Mouse (Mus musculus) neural tube, embryonic 11.5 days (tissue): ENCODE measurements around the gene Wdr83. TPM values are rescaled to one million over a fixed set of nuclear protein-coding genes. Genes with fewer than 3 reads are reported as not detected.
"Not testable (repeated sequence)": the region's sequence is repeated elsewhere in the genome, so short reads cannot be mapped to it uniquely, and the experiment has no call there.

ENCODE experiments used
- ATAC-seq: fragments of 200-750 bp; cut with Nextera tagmentation; 2 replicates; pipeline ENCODE4 v1.8.0; 2017; ENCODE audit warnings: moderate number of reproducible peaks, mild to moderate bottlenecking, moderate TSS enrichment, moderate library complexity; ENCODE audit not compliant: insufficient read depth, low FRiP score, low TSS enrichment
- DNase-seq: peaks from one replicate; pipeline ENCODE4 v3.0.0-alpha.2; 2015; ENCODE audit warnings: low spot score
- H3K27ac ChIP-seq: fragments of 300-500 bp; sonication (generic); 2 replicates; pipeline ENCODE4 v1.5.1; 2014; ENCODE audit warnings: low read depth, mild to moderate bottlenecking, low read length
- H3K27me3 ChIP-seq: fragments of 300-500 bp; sonication (generic); 2 replicates; pipeline ENCODE4 v1.6.1; 2014; ENCODE audit warnings: mild to moderate bottlenecking, low read length, mixed read lengths; ENCODE audit not compliant: control insufficient read depth, insufficient read depth
- H3K36me3 ChIP-seq: fragments of 300-500 bp; sonication (generic); 2 replicates; pipeline ENCODE4 v1.6.1; 2014; ENCODE audit warnings: mild to moderate bottlenecking, low read length, moderate library complexity, mixed read lengths; ENCODE audit not compliant: control insufficient read depth, insufficient read depth
- H3K4me1 ChIP-seq: fragments of 300-500 bp; sonication (generic); 2 replicates; pipeline ENCODE4 v1.6.1; 2014; ENCODE audit warnings: low read length, mixed read lengths; ENCODE audit not compliant: control insufficient read depth, insufficient read depth
- H3K4me2 ChIP-seq: fragments of 300-500 bp; sonication (generic); 2 replicates; pipeline ENCODE4 v1.6.1; 2014; ENCODE audit warnings: low read depth, mild to moderate bottlenecking, moderate library complexity
- H3K4me3 ChIP-seq: fragments of 300-500 bp; sonication (generic); 2 replicates; pipeline ENCODE4 v1.5.1; 2014; ENCODE audit warnings: low read depth, low read length
- H3K9ac ChIP-seq: fragments of 300-500 bp; sonication (generic); 2 replicates; pipeline ENCODE4 v1.6.1; 2014; ENCODE audit warnings: mild to moderate bottlenecking, low read length
- H3K9me3 ChIP-seq: fragments of 300-500 bp; sonication (generic); 2 replicates; pipeline ENCODE4 v1.6.1; 2016; ENCODE audit warnings: low read length; ENCODE audit not compliant: control insufficient read depth
- WGBS: fragments of 180-500 bp; shearing (Covaris S2); extraction: QIAGEN DNeasy Blood & Tissue Kit; methylation state at CpG from one replicate; pipeline ENCODE4 v1.1.7; 2014; 5-methylcytosine and 5-hydroxymethylcytosine counted together
- polyA plus RNA-seq: library from polyadenylated mRNA; unstranded; fragments of >200 nt; fragmentation: Nextera tagmentation; extraction: Ambion mirVana; gene quantifications from 2 replicates; pipeline ENCODE4 v1.2.1, GENCODE M21; 2014

Wdr83 gene
- 52.6 and 60.6 TPM in 2 replicates for polyA plus RNA-seq

DNA sequence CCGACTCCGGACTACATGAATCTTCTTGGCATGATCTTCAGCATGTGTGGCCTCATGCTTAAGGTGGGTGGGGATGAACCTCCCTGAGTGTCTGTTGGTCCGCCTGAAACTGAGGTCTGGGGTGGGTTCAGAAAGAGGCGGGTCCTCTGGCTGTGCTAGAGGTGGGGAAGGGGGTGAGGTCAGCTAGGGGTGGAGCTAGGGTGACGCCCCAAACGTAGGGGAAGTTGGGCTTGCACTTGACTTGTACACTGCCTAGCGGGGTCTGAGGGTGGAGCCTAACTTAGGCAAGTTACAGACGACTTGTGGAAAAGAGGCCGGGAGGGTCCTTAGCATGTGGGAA lies at the start of gene Wdr83:
TSS of gene Wdr83 (minus strand) at position 91 of the 340 bp plus-strand sequence.
- peak within 1 kb of the TSS; percentile 90 for H3K4me3 ChIP-seq

GRCm38 (mm10) chr8:85123691-85124090 lies 42.6 kb upstream of the Wdr83 start:
- Histone ChIP-seq H3K4me3 (no peak overlapping the region), H3K4me2 (no peak overlapping the region), H3K4me1 (no peaks in the 10 kb centered on the region), H3K36me3 (no peaks in the 10 kb centered on the region), H3K27me3 (no peaks in the 10 kb centered on the region), H3K27ac (no peak overlapping the region), H3K9ac (no peak overlapping the region), H3K9me3 (no peaks in the 10 kb centered on the region)
- WGBS = 91% methylated on average over 8 of the region's 8 CpGs
- no peak for ATAC-seq
- no peak for DNase-seq

More for the DNA sequence above, at the start of gene Wdr83:
- H3K36me3 ChIP-seq = no peaks in the 10 kb centered on the region; the same call in 1 of the 2 replicates
- no peaks in the 10 kb centered on the region for H3K9me3 ChIP-seq
- peak; percentile 53 for DNase-seq
- ATAC-seq = peak; percentile 42; the same call in 1 of the 2 replicates
- peaks cover 18% of the 10 kb centered on the region; the same call in 1 of the 2 replicates for H3K4me1 ChIP-seq
- 4% methylated on average over 9 of the region's 9 CpGs for WGBS
- H3K27ac ChIP-seq = no peak within 1 kb of the TSS
- peak within 1 kb of the TSS; percentile 67 for H3K4me2 ChIP-seq
- H3K27me3 ChIP-seq = no peaks in the 10 kb centered on the region
- H3K9ac ChIP-seq = peak within 1 kb of the TSS; percentile 86

DNA sequence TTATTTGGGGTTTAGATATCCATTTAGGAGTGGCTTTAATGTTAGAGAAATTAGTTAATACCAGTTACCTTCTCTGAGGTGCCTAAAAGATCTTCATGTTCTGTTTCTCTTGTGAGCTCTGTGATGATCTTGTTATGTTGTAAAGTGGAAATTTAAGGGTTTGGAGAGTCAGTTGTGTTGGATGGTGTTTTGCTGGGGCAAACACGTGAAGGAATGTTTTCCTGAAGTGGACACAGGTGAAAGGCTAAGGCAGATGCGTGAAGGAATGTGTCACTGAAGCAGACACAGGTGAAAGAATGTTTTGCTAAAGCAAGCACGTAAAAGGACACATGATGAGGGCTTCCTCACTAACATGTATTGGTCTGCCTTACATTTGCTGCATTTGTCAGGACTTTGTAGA lies 41.9 kb upstream of the Wdr83 start, which contains the start of gene Zfp791:
TSS of gene Zfp791 (minus strand) at position 101 of the 400 bp plus-strand sequence.
- Histone ChIP-seq H3K9ac (no peak within 1 kb of the TSS), H3K27ac (no peak within 1 kb of the TSS), H3K4me1 (no peaks in the 10 kb centered on the region), H3K4me3 (no peak within 1 kb of the TSS), H3K27me3 (no peaks in the 10 kb centered on the region), H3K9me3 (no peaks in the 10 kb centered on the region), H3K36me3 (no peaks in the 10 kb centered on the region), H3K4me2 (no peak within 1 kb of the TSS)
- ATAC-seq (no peak), DNase-seq (no peak)
- 74% methylated on average over 3 of the region's 3 CpGs for WGBS

DNA sequence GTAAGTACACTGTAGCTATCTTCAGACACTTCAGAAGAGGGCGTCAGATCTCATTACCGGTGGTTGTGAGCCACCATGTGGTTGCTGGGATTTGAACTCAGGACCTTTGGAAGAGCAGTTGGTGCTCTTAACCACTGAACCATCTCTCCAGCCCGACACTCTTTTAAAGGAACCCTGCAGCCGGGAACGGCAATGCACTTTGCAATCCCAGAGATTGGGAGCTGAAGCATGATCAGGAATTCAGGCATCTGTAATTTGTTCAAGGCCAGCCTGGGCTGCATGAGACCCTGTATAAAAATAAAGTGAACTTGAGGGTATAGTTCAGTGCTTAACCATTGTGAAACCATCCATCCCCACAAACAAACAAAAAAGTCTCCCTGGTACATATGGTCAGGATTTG lies 39.1 kb upstream of the Wdr83 start:
- H3K4me1 ChIP-seq, H3K9me3 ChIP-seq, H3K36me3 ChIP-seq, H3K4me3 ChIP-seq, DNase-seq, H3K27ac ChIP-seq, H3K9ac ChIP-seq, ATAC-seq, H3K27me3 ChIP-seq, H3K4me2 ChIP-seq: not testable (repeated sequence)
- 75% methylated on average over 5 of the region's 5 CpGs for WGBS

DNA sequence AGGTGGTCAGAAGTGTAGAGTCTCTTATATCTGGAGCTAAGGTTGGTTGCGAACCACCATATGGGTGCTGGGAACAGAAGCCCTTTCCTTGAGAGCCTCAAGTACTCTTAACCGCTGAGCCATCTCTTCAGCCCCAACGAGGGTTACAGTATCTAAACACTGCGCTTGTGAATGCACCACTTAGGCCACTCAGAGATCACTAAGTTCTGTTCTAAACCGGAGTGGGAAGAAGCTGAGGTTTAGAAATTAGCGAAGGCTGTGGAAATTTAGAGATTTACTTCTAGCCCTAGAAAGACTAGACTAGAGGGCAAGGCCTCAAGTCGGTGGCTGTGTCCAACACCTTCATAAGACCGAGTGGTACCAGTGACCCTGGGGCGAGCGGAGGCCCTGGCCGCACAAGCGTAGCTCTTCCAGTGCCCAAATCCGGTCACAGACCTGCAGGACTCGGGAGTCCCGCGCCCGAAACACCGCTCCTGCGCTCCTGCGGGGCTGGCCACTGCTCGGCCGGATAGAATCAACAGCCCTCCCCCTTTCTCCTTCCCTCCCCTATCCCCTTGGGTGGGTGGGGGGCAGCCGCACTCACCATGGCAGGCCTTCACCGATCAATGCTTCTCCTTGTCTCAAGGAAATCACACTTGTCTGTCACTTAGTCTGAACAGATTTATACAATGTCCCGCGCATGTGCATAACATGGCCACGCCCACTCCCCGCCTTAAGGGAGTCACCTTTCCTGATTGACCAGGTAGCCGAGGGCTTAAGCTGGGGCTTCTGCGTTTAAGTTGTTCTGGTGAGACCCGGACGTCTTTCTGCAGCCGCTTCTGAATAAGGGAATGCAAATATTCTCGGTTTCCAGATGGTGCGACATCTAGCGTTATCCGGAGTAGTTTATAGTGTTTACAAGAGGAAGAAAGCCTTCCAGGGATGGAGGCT lies 38.2 kb upstream of the Wdr83 start:
- H3K9ac ChIP-seq = peak overlapping the region; percentile 64
- no peaks in the 10 kb centered on the region for H3K9me3 ChIP-seq
- no peaks in the 10 kb centered on the region for H3K4me1 ChIP-seq
- ATAC-seq (peak; percentile 55; the same call in 1 of the 2 replicates), DNase-seq (peak; percentile 80)
- H3K4me2 ChIP-seq = peak overlapping the region; percentile 73
- WGBS = 9% methylated on average over 36 of the region's 37 CpGs
- no peaks in the 10 kb centered on the region for H3K36me3 ChIP-seq
- H3K27ac ChIP-seq = no peak overlapping the region
- H3K4me3 ChIP-seq = peak overlapping the region; percentile 47
- H3K27me3 ChIP-seq = no peaks in the 10 kb centered on the region

- H3K9me3 ChIP-seq = no peaks in the 10 kb centered on the region
- H3K27me3 ChIP-seq = no peaks in the 10 kb centered on the region
- H3K9ac ChIP-seq = no peak overlapping the region
- 92% methylated on average over 7 of the region's 7 CpGs for WGBS
- ATAC-seq (no peak), DNase-seq (no peak)
- no peaks in the 10 kb centered on the region for H3K36me3 ChIP-seq
- no peak overlapping the region for H3K4me3 ChIP-seq
- H3K4me2 ChIP-seq = no peak overlapping the region
- H3K4me1 ChIP-seq = no peaks in the 10 kb centered on the region
- H3K27ac ChIP-seq = no peak overlapping the region
Observed at GRCm38 (mm10) chr8:85116984-85117383, 35.9 kb upstream of the Wdr83 start.

GRCm38 (mm10) chr8:85115501-85115900 lies 34.4 kb upstream of the Wdr83 start:
- H3K9me3 ChIP-seq = no peaks in the 10 kb centered on the region
- H3K9ac ChIP-seq = no peak overlapping the region
- no peaks in the 10 kb centered on the region for H3K4me1 ChIP-seq
- no peak overlapping the region for H3K4me2 ChIP-seq
- 79% methylated on average over 4 of the region's 4 CpGs for WGBS
- H3K36me3 ChIP-seq = peaks cover 2% of the 10 kb centered on the region; the same call in 1 of the 2 replicates
- no peaks in the 10 kb centered on the region for H3K27me3 ChIP-seq
- ATAC-seq (no peak), DNase-seq (no peak)
- H3K27ac ChIP-seq = no peak overlapping the region
- H3K4me3 ChIP-seq = no peak overlapping the region

DNA sequence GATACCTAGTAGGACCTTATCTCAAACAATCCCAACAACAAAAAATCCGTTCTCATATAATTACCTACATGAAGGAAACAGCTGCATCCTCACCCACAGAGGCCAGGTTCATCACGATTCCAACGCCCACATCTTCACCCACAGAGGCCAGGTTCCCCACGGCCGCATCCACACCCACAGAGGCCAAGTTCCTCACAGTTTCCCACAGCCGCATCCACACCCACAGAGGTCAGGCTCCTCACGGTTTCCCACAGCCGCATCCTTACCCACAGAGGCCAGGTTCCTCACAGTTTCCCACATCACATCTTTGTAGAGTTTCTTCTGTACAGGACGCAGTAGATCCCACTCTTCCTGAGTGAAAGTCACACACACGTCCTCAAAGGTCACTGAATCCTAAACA lies 32.1 kb upstream of the Wdr83 start:
- H3K9ac ChIP-seq = no peak overlapping the region
- H3K4me2 ChIP-seq = no peak overlapping the region
- peaks cover 2% of the 10 kb centered on the region; the same call in 1 of the 2 replicates for H3K36me3 ChIP-seq
- ATAC-seq (no peak), DNase-seq (no peak)
- H3K4me3 ChIP-seq = no peak overlapping the region
- H3K4me1 ChIP-seq = no peaks in the 10 kb centered on the region
- 96% methylated on average over 10 of the region's 10 CpGs for WGBS
- H3K27ac ChIP-seq = no peak overlapping the region
- H3K9me3 ChIP-seq = no peaks in the 10 kb centered on the region
- H3K27me3 ChIP-seq = no peaks in the 10 kb centered on the region
